Mouse (Mus musculus) monocyte, adult 5-6 weeks (primary cell): ENCODE measurements around the gene Ift80. TPM values are rescaled to one million over a fixed set of nuclear protein-coding genes. Genes with fewer than 3 reads are reported as not detected.
A peak's percentile ranks its signal among the peaks of the same experiment; 100 is the strongest.

Experiments
- ATAC-seq: fragments of 153-309, 156-312 bp; replicated peaks from 2 replicates; pipeline ENCODE4 v1.8.0; 2017; ENCODE audit warnings: mild to moderate bottlenecking; ENCODE audit not compliant: low TSS enrichment, insufficient number of reproducible peaks, severe bottlenecking, poor library complexity, low FRiP score
- total RNA-seq: library from RNA; stranded (forward); fragments of 200-1000, 200-491, 200-594 nt; gene quantifications from 3 replicates; pipeline ENCODE4 v1.2.3, GENCODE M21; 2017

The Ift80 gene
- total RNA-seq, 1 experiment from 2014 or later, result 2.8 TPM

DNA sequence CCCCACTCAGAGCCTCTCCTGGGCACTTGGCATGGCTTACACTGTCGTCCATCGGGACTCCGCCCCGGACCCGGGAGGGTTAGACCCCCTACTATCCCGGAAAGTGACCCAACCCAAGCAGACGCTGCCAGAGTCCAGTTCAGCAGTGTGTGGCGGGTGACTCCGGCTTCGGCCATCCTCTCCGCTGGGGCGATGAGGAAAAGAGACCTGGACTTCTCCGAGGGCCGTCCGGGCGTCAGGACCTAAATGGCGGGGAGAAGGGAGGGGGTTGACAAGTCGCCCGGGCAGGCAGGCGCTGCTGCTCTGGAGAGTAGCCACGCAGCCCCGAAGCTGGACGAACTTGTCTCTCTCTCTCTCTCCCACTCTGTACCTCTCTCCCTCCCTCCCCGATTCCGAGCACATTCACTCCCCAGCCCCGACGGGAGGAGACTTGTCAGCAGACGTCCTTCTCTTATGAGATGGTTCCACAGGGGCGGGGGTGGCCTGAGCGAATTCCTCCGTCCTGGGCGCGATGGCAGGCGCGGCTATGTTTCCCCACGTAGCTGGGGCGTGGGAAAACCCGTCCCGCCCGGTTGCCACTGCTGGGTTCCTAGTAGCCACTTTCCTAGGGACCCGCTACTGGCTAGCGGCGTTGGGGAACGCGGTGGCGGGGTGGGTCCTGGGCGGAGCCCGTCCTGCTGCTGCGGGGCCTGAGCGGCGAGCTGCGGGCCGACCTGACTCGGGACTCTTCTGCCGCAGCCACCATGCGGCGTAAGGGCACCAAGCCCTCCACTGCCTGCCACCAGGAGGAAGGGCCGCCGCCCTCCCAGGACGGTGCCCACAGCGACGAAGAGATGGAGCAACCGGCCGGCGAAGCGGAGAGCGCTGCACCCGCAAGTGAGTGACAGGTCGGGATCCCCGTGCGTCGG lies 1.2 kb upstream of the Ift80 start:
- peak; percentile 15; the same call in 1 of the 2 replicates for ATAC-seq

DNA sequence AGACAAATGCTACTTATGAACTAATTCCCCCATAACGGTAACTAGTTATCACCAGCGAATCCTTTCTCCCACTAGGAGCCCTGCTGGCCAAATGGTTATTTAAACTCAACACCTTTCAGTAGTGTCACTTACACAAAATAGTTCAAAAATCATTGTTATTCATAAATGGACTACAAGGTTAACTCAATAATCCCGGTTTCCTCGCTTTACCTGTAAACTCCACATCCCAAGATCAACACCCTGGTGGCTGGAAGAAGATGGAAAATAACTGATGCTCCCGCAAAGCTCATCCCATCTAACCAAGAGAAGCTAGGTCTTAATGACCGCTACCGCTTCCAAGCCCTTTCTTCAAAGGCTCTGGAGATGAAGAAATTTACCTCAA lies 324 bp downstream of the Ift80 start:
- no peak for ATAC-seq

DNA sequence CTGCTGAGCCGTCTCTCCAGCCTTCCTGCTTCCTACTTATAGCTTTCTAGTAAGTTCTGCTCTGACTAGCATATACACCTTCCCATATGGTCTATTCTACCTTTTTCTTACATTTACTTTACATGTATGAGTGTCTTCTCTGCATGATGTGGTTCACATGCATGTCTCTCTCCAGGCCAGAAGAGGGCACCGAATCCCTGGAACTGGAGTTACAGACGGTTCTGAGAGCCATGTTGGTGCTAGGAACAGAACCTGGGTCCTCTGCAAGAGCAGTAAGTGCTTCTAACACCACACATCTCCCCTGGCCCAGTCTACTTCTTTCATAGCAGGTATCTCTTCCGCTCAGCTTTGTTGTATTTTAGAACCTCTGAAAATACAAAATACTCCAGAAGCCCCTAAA lies 1.6 kb downstream of the Ift80 start:
- no peak for ATAC-seq

DNA sequence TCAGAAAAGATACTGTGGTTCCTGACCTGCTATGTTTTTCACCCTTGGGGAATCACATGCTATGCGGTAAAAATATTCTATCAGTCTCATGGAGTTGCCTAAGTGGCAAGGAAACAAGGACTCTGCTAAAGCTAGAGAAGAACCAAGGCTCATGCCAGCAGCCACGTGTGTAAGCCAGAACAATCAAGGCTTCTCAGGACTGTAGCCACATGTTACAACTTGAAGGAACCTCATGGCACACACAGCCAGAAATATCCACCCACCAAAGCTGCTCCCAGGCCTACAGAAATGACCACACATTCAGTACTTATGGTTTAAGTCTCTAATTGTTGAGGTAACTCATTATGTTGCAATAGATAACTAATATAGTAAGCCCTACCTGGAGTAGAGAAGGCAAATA lies 17.8 kb downstream of the Ift80 start:
- ATAC-seq, result no peak

DNA sequence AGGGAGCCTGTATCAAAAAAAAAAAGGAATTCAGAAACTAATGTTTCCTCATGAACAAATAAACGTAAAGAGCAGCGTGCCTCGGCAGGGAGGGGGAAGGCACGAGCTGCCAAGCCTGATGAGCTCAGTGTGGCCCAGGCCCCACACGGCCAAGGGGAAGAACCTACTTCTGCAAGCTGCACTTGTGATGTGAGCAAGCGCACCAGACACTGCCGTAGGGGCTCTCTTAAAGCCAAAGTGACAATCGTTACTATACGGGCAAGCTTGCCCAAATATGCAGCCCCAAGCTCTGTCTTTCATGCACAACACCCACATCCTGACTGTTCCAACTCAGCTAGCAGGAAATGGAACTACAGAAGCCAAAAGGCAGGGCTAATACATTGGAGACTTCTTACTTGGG lies 23.5 kb downstream of the Ift80 start:
- ATAC-seq, result peak; percentile 63; the same call in 1 of the 2 replicates

DNA sequence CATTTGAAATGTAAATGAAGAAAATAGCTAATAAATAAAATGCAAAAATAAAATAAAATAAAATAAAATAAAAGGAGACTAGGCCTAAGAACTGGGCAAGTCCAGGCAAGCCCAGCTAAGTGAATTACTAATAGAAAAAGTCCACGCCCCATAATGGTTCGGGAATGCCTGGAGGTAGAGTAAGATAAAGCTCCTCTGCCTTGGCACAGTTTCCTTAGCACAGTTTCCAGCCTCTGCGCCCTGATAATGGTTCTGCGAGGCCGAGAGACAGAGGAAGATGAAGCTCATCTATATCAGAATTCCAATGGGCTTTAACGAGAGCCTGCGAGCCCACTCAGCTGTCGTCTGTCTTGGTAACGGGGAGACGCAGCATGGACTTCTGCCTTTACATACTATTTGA lies 25.2 kb downstream of the Ift80 start:
- no peak for ATAC-seq

DNA sequence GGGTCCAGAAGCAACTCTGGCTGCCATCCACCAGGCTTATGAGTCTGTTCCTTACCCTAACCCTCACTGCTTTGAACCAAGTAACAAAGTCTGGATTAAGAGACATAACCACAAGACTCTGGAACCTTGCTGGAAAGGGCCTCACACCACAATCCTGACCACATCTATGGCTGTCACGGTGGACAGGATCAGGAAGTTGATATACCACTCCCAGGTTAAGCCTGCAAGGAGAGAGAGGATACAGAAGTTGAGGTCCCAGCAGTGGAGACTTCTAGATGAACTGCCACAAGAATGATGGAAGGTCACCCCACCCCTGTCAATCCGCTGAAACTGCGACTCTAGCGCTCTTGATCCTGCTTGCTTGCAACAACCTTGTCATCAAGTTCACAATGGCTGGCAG lies 26.7 kb downstream of the Ift80 start:
- ATAC-seq, result no peak

DNA sequence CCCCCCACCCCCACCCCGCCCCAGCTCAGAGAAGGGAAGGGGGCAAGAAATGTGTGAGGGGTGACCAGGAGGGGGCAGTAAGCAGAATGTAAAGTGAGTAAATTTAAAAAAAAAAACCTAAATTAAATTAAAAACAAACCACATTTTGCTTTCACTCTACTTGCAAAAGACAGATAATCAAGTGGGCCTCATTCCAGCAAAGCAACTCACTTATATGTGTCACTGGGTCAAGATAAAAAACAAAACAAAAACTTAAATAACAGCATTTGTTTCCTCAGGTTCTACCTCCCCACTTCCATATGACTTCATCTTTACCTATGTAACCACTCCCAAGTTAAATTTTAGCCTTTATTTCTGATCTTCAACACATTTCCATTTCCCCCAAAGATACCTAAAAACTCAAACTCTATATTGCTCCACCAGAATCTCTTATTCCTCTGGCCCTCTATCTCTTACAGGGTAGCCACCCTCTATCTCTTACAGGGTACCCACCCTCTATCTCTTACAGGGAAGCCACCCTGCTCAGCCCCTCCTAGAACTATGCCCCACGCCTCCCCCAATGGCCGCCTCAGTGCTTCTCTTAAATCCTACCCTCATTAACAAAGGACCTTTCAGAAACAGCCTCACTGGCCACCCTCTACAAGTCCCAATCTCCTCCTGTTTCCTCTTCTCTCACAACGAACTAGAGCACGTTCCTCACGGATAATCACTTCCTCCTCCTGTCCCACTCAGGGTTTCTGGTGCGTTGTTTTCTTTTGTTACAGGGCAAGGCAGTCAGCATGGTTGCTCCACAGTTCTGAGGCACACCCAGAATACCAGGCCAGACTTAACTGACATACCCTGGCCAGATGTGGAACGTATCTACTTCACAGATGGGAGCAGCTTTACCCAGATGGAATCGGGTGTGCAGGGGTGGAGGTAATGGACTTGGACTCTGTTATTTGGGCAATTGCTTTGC lies 28.6 kb downstream of the Ift80 start:
- peak; percentile 58; the same call in 1 of the 2 replicates for ATAC-seq

DNA sequence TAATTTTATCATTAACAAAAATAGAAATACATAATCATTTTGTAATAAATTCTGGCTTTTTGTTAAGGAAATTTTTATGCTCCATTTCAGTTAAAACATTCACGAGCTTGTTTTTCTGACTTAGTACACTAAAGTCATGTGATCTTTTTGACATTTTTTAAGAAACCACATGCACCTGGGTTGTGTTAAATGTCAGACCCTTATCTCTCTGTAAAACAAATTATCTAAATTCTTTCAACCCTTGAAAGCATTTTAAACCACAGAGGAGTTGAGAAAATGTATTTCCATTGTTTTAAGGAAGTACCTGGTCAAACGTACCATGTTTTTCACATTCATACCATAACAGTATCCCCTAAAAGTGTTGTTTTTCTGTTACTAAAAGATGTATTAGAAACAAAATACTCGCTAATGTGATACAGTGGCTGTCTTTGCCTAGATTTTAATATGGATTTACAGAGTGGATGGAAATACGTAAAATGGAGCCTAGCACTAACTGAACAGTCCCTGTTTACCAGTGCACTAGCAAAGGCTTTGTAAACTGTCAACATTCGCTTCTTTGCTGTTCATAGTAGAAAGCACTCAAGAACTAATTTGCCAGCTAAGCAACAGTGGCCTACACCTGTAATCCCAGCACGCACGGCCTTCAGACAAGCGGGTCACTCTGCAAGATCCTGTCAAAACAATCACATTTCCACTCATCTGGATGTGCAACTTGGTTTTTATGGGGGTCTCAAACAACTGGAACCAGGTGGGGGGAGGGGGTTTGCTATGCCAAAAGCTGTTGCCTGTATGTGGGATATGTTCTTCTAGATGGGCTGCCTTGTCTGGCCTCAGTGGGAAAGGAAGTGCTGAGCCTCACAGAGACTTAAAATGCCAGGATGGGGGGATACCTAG lies 29.5 kb downstream of the Ift80 start:
- no peak for ATAC-seq

DNA sequence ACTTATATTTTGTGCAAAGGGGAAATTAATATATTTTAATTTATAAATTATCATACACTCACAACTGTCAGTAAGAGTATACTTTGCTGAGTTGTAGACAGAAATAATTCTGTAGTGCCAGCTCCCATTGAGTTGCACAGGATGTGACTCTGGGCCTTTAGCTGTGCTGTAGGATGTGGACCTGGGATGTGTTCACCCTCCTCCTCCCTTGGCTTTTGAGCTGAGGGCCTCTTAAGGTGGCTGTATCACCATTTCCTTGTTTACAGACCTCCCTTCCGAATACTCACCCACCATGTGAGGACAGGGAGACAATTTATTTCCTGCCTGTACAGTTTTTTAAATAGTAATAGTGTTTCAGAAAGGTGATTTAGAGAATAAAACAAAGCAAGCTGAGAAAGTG lies 30.8 kb downstream of the Ift80 start:
- ATAC-seq, result no peak

DNA sequence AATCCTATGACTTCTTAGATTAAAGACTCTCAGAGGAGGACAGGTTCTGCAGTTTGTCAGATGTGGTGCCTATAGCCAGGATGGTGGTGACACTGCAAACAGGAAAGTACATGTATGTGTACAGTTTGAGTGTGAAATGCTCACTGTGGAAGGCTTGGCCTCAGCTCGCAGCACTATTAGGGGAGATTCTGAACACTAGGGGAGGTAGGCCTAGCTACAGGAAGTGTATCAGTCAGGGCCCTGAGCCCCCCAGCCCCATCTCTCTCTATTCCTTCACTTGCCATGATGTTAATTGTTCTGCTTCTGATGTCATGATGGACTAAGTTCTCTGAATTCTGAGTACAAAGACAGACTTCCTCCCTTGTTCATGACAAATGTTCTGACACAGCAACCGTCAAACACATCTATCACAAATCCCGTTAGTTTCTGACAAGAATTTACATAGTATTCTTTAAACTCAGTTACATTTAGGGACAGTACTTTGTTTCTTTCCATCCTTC lies 35.2 kb downstream of the Ift80 start:
- no peak for ATAC-seq

DNA sequence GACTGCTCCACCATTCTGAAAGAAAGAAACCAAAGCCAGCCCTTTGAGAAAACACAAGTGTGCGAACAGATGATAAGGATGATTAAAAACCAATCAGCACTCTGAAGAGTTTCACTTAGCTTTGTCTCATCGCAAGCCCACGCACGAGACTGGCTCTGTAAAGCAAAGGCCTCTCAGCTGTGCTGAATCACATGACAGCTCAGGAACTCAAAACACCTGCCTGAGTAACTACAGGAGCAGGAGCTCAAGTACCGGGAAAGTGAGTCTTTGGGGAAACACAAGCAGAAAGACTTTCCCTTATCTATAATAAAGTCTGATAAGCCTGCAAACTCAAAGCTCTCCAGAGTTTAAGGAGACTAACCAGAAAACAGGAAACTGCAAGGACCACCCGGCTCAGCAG lies 37.0 kb downstream of the Ift80 start:
- no peak for ATAC-seq

DNA sequence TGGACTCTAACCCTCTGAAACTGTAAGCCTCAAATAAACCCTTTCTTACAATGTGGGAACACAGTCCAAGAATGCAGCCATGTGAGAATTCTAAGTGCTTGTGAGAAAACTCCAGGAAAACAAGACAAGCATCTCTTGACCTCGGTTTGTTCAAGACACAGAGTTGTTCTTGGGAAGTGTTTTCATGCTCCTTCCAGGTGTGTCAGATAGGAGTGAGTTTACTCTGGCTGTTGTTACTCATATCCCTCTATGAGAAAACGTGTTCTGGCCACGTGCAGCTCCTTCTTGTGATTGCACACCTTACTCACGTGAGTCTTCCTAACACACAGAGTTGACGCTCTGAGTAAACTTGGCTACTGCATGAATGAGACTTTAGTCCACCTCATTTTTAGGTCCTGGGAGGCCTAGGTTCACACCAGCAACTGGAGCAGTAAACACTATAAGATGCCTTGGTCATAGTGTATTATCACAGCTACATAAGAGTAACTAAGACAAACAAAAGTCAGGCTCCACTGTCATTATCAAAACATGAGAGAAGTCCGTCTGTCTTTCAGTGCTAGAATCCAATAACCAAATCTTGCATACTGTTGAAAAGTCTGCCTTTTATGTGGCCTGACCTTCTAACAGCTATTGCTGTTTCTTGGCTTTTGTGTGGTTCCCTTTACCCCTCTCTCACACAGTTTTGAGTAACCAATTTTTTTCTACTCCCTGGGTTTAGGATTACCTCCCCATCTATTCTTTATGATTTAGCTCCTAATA lies 37.7 kb downstream of the Ift80 start:
- ATAC-seq, result no peak

DNA sequence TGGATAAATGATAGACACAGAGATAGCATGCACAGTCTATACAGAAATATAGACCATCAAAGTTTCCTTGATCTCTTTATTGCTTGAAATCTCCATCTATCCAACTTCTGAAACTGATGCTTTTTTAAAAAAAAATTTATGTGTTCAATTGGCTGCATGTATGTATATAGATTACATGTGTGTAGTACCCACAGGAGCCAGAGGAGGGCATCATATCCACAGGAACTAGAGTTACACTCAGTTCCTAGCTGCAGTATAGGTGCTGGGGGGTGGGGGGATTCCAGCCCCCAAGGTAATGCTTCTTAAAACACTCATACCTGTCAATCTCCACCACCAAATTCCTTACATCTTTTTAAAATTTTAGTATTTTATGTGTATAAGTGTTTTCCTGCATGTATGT lies 39.7 kb downstream of the Ift80 start:
- ATAC-seq, result no peak

DNA sequence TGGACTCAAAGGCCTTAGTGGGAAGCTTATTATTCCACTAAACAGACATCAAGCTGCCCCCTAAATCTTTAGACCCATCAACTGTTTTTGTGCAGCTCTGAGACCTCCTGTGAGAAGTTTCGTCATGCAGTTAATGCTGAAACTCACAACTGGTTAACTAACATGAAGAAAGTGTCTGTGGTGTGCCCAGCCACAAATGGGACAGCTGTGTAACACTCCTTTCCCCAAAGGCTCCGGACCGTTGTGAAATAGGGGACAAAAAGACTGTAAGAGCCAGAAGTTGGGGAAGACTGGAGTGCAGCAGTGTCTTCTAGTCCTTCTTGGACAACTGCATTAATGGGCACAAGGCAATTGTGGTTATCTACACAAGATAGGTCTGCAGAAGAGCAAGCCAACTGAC lies 47.0 kb downstream of the Ift80 start:
- ATAC-seq, result no peak

DNA sequence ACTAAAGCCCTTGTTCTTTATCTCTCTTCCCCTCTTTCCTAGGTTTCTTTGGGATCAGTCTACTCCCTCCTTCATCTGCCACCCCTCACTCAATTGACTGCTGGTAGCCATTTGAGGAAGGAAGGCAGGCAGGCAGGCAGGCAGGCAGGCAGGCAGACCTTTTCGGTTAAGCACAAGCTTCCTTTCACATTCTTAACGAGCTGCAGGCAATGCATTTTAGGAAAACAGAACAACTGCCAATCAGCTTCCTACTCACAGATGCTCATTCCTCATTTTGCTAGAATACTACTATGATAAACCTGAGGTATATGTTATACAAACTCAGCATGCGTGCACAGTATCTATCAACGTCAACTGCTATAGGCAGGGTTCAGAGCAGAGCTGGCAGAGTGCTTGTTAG lies 47.9 kb downstream of the Ift80 start:
- no peak for ATAC-seq

DNA sequence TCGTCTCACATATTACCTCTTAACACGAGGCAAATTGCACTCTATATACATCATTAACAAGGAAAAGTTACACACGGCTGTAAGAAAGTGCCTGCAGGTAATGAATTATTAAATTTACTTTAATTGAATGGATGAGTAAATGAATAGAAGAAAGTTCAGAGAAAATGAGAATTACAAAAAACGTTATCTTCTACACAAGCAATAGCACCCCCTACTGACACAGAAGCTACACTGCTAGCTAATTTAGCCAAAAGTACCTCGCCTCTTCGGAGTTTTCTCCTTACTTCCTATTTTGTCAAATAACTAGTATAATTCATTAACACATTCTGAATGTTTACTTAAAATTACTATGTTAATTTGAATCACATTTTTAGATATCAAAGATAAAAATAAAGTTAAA lies 49.9 kb downstream of the Ift80 start:
- no peak for ATAC-seq

DNA sequence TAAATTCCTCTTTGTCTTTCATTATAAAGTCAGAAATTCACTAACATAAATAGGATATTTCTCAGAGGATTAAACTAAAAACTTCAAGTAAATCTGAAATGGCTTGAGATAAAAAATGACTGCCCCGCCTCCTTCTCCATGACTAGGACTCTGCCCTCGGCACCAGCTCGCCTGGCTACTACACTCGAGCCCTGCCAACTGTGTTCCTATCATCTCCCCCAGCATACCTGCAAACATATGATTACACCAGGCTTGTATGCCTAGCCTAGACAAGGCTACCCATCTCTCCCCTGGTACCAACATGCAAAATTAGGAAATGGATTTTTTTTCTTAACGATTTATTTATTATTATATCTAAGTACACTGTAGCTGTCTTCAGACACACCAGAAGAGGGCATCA lies 51.7 kb downstream of the Ift80 start:
- ATAC-seq, result no peak
